Mouse (Mus musculus) adipocyte (in vitro differentiated cells): ENCODE results near the gene Hoxc11.

Experiments used
- DNase-seq: peaks from one replicate; pipeline ENCODE4 v3.0.0-alpha.2; 2016; ENCODE audit warnings: low spot score

Hoxc11 gene

GRCm38 (mm10) chr15:102965003-102965891 lies 11.0 kb downstream of the Hoxc11 start:
- DNase-seq, result no peak

DNA sequence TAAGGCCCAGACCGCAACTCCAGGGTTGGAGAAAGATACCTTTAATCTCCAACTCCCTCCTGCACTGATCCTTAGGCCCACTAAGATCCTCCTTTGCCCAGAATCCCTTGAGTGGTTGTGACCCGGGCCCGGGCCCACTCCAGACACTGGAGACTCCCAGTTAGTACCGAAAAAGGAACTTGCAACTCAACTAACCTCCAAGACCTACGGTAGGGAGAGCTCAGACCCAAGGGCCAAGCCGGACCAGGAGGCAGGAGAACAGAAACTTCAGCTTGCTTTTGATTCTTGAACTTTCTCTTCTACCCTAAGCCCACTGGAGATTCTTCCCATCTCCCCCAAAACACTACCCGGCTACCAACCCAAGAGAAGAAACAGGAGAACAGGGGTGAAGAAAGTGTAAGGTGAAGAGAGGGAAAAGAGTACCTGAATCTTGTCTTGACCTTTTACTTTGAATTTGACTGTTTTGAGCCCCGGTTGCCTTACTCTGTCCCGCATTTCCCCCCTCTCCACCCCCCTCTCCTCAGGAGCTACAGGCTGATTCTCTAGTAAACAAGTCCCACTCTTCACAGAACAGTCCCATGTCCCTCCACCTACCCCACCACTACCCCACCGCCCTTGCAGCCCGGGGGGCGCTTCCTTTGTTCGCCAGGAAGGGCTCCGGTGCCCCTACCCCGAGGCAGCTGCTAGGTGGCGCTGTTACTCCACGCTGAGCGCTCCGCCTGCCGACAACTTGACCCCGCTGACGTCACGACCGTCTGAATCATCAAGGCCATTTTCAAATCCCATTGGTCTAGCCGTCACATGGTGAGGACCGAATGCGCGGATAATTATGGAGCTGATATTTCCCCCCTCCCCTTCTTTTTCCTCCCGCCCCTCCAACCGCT lies 11.9 kb downstream of the Hoxc11 start:
- DNase-seq, result no peak

- no peak for DNase-seq
Observed at GRCm38 (mm10) chr15:102966776-102967311, 12.6 kb downstream of the Hoxc11 start, which contains the start of gene Hoxc10. Hoxc10 (plus strand) TSS chr15:102966796.

DNA sequence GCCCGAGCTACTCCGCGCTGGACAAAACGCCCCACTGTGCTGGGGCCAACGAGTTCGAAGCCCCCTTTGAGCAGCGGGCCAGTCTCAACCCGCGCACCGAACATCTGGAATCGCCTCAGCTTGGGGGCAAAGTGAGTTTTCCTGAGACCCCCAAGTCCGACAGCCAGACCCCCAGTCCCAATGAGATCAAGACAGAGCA lies 13.0 kb downstream of the Hoxc11 start, which contains the start of gene Hoxc5:
Gene Hoxc5, plus strand, starts transcription at position 132 of the 199 bp plus-strand sequence.
- no peak for DNase-seq

GRCm38 (mm10) chr15:102967511-102968397 lies 13.5 kb downstream of the Hoxc11 start:
- no peak for DNase-seq

DNA sequence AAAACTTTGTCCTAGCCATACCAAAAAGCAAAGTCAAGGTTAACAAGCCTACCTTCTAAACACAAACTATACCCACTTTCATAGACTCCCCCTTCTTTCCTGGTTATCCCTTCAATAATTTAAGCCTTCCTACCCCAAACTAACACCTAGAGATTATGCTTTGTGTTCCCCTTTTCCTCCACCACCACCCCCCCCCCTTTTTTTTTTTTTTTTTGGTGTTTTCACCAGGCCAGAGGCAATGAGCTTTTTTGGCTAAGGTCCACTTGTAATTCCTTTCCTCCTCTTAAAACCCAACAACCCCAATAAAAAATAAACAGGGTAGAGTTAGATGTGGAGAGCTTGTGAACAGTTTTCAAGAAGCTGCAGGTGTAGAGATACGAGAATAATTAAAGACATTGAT lies 15.1 kb downstream of the Hoxc11 start:
- no peak for DNase-seq

DNA sequence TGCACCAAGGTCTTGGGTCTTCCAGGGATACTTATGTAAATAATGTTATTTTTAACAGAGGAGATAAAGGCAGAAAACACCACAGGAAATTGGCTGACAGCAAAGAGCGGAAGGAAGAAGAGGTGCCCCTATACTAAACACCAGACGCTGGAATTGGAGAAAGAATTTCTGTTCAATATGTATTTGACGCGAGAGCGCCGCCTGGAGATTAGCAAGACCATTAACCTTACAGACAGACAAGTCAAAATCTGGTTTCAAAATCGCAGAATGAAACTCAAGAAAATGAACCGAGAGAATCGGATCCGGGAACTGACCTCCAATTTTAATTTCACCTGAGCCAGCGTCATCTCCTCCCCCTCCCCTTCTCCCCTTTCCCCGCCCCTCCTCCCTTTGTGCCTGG lies 16.5 kb downstream of the Hoxc11 start:
- peak; percentile 73 for DNase-seq

DNA sequence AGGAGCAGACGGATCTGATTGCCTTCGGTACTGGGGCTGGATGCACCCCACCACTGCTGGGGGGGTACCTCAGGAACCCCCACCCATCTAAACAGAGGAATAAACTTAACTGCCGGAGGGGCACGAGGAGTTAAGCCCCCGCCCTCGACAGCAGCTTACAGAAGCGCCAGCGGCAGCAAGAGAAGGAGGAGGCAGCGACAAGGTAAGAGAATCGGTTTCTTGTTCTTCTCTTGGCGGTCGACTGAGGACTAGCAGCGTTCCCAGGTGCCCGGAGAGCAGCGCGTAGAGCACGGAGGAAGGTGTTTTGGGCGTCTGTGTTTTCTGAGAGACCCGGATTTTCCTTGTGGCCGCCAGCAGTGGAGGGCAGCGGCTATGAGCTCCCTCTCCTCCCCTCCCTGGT lies 18.0 kb downstream of the Hoxc11 start:
- no peak for DNase-seq

DNA sequence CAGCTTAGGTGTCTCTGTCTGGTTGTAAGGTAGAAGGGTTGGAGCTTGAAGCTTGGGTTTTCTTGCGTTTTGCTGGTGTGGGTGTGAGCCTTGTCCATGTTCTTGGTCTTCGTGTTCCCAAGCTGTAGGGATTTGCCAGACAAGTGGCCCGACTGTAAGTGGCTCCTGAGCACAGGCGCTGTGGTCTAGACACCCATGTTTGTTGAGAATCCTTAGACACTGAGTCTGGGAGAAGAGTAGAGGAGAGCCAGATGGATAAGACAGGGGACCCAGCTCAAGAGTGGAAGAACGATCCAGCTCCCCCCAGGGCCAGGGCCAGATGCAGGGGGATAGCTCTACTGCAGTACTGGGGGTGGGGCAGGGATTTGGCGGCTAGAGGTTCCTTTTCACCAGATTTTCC lies 18.5 kb downstream of the Hoxc11 start:
- no peak for DNase-seq

DNA sequence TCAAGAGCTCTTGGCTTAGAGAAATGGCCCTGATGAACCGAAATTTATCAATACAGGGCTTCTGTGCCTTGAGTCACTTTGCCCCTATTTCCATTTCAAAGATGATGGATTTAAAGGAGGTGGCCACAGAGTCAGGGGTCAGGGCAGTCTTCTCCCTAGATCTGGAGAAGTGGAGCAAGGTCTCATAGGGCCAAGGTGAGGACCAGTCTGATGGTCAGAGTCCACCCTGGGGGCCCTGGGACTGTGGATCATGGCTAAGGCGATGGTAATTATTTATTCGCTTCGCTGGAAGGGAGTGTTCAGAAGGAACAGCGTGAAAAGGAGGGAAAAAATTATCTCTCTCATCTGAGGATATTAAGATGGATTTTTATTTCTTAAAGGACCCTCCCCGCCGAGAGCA lies 20.8 kb downstream of the Hoxc11 start:
- DNase-seq, result no peak

- no peak for DNase-seq
Observed at GRCm38 (mm10) chr15:102975688-102976111, 21.5 kb downstream of the Hoxc11 start.

DNA sequence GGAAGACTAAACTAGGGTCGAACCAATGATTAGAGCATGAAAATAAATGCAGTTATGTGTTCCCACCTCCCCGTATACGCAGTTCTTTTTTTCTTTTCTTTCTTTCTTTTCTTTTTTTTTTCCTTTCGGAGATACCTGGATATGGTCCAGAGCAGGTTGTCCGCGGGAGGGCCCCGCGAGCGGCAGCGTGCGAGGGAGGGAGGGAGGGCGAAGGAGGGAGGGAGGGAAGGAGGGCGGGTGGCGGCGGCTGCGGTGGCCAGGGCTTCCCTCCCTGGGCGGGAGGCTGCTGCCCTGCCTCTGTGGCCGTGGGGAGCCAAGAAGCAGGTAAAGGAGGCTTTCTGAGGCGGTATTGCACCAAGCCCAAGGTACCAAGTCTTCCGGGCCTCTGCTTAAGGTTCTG lies 21.9 kb downstream of the Hoxc11 start, which contains the start of gene Hoxc9:
Gene Hoxc9, plus strand, starts transcription at position 269 of the 400 bp plus-strand sequence.
- no peak for DNase-seq

- DNase-seq, result no peak
Observed at GRCm38 (mm10) chr15:102976631-102977422, 22.6 kb downstream of the Hoxc11 start.

GRCm38 (mm10) chr15:102977423-102977974 lies 23.3 kb downstream of the Hoxc11 start:
- DNase-seq, result no peak

DNA sequence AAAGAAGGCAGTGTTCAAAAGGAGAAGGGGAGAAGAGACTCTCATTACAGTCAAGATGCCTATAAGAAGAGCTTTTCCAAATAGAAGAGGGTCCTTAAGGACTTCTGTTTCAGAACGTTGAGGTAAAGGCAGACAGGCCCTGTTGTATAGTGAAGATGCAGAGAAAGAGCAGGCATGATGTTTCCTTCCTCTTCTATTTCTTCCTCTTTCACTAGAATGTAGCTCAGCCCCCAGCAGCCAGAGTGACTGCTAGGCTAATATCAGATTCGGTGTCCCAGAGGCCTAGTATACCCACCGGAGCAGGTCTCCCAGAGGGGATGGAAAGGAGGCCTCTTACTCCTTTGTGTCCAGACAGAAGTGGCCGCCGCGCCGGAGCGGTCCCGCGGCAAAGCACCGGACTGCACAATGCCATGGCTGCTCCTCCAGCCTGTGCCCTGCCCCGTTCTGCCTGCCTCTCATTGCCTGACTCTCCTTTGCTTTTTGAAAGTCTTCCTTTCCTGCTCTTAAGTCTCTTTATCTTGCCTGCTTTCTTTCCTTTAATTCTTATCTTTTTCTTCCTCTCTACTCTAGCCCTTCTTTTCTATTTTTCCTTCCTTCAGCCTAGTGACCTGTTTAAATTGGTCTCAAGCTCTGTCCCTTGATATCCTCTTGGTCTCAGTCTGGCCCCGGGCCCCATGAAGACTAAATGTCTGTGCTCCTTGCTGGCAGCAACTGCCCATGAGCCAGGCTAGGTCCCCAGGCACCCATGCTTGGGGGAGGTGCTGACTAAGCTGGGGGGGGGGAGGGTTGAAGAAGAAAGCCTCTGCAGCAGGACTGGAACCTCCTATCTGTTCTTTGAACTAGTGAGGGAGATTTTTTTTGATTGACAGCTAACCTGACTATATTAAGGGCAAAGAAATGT lies 24.6 kb downstream of the Hoxc11 start:
- DNase-seq, result no peak

GRCm38 (mm10) chr15:102979936-102980335 lies 25.7 kb downstream of the Hoxc11 start:
- no peak for DNase-seq

DNA sequence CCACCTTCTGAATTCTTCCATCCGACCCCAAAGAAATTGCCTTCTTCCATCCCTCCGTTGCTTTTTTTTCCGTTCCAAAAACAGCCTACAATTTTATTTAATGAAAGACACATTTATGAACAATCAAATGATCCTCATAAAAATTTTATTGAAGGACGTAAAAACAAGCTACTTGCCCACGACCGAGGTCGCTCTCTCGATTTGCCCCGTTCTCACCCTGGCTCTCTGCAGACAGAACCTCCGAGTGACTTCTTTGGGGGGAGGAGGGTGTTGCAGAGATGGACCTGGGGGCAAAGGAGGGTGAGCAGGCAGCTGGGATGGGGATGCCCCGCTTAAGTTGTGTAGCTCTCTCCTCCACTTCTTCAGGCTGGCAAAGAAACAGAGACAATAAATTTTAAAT lies 26.1 kb downstream of the Hoxc11 start:
- no peak for DNase-seq

GRCm38 (mm10) chr15:102980912-102981311 lies 26.7 kb downstream of the Hoxc11 start:
- DNase-seq, result no peak
